Mouse (Mus musculus) embryonic fibroblast, embryonic 13.5 days (primary cell): ENCODE data around the gene Ankrd9.
A peak's percentile ranks its signal among the peaks of the same experiment; 100 is the strongest.

Source experiments
- CTCF ChIP-seq: IDR thresholded peaks from 2 replicates; pipeline ENCODE4 v1.5.1; 2011; ENCODE audit warnings: mild to moderate bottlenecking, control low read depth, low read length, moderate library complexity, borderline replicate concordance; ENCODE audit not compliant: insufficient read depth
- POLR2A ChIP-seq: IDR thresholded peaks from 2 replicates; pipeline ENCODE4 v1.6.1; 2011; ENCODE audit warnings: low read depth, mild to moderate bottlenecking, control low read depth, low read length, moderate library complexity

- TF ChIP-seq CTCF (peak; percentile 97), POLR2A (peak; percentile 48)
Measured at GRCm38 (mm10) chr12:110992128-110992553, 13.3 kb upstream of the Ankrd9 start.
